Mouse (Mus musculus) ES-Bruce4 (cell line): ENCODE measurements at regions not wholly inside any gene's neighbourhood (a gene's known extent, or its start where the extent isn't known, plus 50 kb on each side); places are given as distances from the start of the nearest gene placed in this dataset.

Source experiments
- CTCF ChIP-seq: IDR thresholded peaks from one replicate; pipeline ENCODE4 v1.8.1; 2011; ENCODE audit warnings: low read depth, low read length
- EP300 ChIP-seq: IDR thresholded peaks from 2 replicates; pipeline ENCODE4 v1.6.1; 2011; ENCODE audit warnings: low read depth, low read length; ENCODE audit not compliant: insufficient read depth
- POLR2A ChIP-seq: IDR thresholded peaks from one replicate; pipeline ENCODE4 v1.8.1; 2011; ENCODE audit warnings: low read length; ENCODE audit not compliant: insufficient read depth

DNA sequence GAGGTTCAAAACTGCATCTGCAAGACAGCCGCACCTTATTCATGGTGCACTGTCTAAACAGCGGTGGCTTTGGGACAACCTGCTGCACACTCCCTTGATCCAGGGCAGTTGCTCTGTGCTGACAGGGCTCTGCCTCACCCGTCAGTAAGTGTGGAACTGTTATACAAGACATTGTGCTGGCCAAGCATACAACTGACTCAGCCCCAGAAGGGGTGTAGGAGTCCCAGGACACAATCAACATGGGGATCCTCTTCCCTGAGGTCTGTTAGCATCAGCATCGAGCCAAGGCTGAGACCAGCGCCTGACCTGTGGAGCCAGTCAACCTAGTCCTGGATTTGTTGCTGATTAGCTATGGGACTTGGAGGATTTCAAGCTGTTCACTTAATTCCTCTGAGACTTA is 86.4 kb upstream of the Bmper start:
- no peak for TF ChIP-seq EP300
- TF ChIP-seq CTCF, result no peak
- TF ChIP-seq POLR2A, result no peak
